Mouse (Mus musculus) left cerebral cortex, postnatal 14 days (tissue): ENCODE data around the gene Tbcel. TPM values are rescaled to one million over a fixed set of nuclear protein-coding genes. Genes with fewer than 3 reads are reported as not detected.

Experiments used
- DNase-seq, 2 experiments: peaks; one replicate each; pipeline ENCODE4 v3.0.0; 2021 to 2022; ENCODE audit warnings: low spot score in 2 of 2, mixed read lengths in 1 of 2
- intact Hi-C: fragments of 180-260 bp; cut with DNase I; formaldehyde crosslinking; loops from one replicate; pipeline ENCODE4 v1.15.1; 2025
- total RNA-seq, 2 experiments: library from RNA; stranded (reverse); gene quantifications; 2 replicates each; pipeline ENCODE4 v1.2.3; 2021

Gene Tbcel
- total RNA-seq, 2 experiments from 2014 or later, result 47.2 to 53.8 TPM

DNA sequence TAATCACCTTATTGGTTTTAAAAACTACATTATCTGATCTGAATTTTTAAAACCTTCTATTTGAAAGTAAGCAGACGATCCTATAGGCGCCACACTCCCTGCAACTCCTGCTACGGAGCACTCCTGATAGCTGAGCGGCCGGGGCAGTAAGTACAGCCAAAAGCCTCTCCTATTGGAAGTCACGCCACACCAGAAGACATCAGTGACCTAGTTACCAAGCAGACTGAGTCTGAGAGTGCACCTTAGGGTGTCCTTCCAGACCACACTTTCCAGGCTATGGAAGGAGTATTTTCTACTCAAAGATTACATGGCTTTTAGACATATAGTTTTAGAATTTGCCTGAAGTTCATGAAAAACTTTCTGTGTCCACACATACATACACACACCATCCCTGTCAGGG lies 47.9 kb downstream of the Tbcel start:
- intact Hi-C loops, result no loop called here
- DNase-seq, result no peak

DNA sequence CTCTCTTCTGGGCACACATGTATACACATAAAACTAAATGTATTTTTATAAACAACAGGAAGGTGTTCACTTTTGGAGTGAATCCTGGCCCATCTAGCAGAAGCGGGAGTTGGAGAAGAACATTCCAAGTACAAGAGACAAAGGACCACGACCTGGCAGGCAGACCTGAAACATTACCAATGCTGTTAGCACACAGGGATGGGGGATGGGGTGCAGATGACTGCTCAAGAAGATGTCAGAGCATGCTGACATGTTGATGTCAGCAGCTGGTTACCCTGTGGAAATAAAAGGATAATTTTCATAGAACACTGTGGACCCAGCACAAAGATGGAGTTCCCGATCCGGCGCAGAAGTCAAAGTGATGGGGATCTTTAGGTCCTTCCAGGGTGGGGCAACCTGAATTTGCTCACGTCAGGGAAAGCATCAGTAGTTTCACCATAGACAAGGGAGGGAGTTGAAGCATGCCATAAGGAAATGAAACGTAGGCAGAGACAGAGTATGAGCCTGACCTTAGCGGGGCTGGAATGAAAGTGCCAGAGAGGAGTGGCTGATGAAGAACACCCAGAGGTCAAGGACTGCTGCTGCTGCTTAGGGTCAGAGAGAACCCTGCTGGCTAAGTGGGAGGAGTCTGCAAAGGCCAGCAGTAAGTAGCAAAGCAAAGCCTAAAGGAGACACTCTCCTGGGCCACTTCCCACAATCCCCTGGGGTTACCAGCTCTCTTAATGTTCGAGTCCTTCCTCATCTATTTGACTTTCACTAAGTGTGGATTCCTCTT lies 48.7 kb downstream of the Tbcel start:
- no peak for DNase-seq
- intact Hi-C loops, result no loop called here

DNA sequence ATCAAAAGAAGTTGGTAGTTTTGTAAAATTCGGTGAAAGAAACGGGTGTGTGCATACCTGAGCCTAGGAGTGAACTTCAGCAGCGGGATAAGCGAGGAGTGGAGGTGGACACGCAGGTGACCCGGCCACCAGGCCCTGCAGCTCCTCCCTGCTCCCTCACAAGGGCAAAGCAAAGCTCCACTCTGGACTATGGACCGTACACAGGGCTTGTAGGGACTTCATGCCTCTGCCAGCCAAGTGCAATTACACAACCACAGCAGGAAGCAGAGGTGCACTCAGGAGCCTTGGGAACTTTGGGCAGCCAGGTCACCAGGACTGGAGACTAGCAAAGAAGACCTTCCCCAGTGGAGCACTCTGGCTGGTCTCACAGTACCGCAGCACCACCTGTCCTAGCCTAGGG lies 50.1 kb downstream of the Tbcel start:
- DNase-seq, result no peak
- intact Hi-C loops, result no loop called here

GRCm38 (mm10) chr9:42454364-42454763 lies 53.2 kb downstream of the Tbcel start:
- intact Hi-C loops, result no loop called here
- DNase-seq, result no peak

GRCm38 (mm10) chr9:42449043-42449442 lies 58.6 kb downstream of the Tbcel start:
- DNase-seq, result no peak
- intact Hi-C loops, result no loop called here

DNA sequence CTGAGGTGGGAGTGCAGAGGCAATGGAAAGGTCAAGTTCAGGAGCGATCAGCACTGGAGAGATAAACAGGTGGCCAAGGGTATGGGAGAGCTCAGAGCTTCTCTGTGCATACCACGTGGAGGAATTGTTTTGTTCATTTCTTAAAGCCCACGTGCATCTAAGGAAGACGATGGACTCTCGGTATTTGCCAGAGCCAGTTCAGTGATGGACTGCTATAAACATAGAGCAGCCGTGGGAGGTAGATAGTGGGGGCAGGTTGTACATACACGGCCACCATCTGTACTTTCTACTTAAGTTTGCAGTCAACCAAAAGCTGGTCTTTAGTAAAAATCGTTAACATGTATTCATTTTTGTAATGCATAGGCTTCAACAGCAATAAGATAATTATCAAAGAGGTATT lies 65.5 kb downstream of the Tbcel start:
- no peak for DNase-seq
- intact Hi-C loops, result no loop called here

GRCm38 (mm10) chr9:42441234-42441633 lies 66.4 kb downstream of the Tbcel start:
- intact Hi-C loops, result no loop called here
- no peak for DNase-seq

DNA sequence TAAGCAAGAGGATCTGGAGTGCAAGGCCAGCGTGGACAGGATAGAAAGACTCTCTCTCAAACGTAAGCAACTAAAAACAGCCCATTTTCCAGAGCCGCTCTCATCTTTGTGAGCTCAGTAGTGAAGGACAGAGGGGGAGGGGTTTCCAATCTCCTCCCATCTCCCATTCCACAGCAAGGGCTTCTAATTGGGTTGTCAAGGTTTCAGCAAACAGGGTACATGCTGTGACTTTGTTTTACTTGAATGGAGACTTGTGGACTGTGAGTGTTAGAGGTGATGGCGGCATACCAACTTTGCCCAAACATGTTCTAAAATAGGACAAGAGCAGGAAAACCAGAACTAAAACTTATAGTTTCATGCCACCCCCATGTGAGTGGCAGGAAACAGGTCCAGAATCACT lies 68.2 kb downstream of the Tbcel start:
- peak in 1 of 2 experiments; percentile 25 for DNase-seq
- intact Hi-C loops, result no loop called here

- intact Hi-C loops, result no loop called here
These were observed 75.5 kb downstream of the Tbcel start for GRCm38 (mm10) chr9:42432155-42432554.

DNA sequence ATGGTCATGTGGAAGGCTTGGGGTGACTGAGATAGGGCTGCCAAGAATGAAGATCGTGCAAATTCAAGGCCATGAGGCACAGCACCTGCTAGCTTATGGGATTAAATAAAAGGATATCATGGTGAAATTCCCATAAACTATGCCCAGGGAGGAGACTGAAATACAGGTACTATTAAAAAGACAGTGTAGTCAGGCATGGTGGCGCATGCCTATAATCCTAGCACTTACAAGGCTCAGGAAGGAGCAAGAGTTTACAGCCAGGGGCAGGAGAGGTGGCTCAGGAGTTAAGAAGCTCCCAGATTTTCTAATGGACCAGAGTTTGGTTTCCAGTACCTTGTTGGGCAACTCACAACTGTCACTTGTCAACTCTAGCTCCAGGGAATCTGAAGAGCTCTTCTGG lies 76.0 kb downstream of the Tbcel start:
- no peak for DNase-seq
- intact Hi-C loops, result no loop called here

More at GRCm38 (mm10) chr9:42432155-42432554, 75.5 kb downstream of the Tbcel start:
- no peak for DNase-seq

DNA sequence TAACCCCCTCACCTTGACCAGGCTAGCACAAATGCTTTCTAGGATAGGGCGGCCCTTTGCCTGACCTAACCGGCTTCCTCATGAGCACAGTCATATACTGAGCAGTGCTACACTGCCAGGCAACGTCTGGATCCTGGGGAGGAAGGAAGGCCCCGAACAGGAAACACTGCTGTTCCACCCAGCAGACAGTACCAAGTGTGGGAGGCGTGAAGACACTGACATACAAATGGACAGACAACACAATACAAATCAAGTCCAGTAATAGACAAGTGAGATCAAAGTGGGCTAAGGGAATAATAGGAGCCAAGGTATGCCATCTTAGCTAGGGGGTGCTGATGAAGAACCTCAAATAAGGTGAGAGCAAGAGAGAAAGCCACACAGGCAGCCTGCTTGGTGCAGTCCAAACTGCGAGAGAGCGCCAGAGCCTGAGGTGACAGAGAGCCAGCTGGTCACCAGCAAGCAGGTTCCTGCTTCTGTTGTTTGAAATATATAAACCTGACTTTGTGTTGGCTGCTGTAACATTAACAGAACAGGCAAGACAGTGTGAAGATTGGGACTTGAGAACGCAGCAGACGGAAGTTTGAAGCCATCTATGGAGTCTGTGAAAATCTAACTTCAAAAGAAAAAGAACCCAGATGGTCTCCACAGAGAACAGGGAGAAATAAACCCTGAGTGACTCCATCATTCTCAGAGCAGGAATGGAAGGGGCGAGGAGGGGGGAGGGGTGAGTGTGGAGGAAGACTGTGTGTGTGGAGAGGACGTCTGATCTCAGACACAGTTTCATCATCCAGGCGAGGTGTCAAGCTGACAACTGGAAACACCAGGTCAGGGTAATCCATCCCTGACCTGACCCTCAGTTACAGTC lies 79.3 kb downstream of the Tbcel start:
- intact Hi-C loops, result no loop called here
- peak in 1 of 2 experiments; percentile 34 for DNase-seq

DNA sequence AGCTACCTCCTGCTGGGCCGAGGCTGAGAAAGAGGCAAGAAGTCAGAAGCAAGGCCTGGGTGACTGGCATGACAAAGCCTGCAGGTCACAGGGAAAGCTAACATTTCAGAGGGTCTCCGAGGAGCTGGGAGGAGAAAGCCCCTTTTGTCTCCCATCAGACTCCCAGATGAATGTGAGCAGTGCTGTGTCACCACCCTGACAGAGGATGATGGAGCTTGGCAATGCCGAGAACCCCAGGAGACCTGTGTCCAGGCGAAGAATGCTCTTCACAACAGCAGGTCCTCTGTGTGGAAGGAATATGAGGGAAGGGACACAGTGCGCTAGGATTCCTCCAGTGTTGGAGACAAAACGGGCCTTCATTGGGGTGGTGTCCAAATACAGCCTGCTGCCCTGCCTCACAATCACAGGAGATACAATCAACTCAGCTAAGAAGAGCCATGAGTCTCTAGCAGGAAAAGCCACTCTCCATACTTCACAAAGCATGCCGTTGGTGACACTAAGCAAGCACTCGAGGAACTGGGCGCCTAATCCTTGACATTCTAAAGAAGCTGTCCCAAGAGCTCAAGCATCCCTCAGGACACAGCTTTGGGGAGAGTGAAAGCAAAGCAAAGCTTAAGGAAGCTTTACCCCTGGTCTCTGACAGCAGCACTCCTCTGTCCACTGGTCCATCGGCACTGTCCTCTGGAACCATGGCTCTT lies 80.8 kb downstream of the Tbcel start:
- intact Hi-C loops, result no loop called here
- no peak for DNase-seq

GRCm38 (mm10) chr9:42423649-42424048 lies 84.0 kb downstream of the Tbcel start:
- no peak for DNase-seq
- intact Hi-C loops, result no loop called here

GRCm38 (mm10) chr9:42419687-42420086 lies 87.9 kb downstream of the Tbcel start:
- no peak for DNase-seq
- intact Hi-C loops, result no loop called here

DNA sequence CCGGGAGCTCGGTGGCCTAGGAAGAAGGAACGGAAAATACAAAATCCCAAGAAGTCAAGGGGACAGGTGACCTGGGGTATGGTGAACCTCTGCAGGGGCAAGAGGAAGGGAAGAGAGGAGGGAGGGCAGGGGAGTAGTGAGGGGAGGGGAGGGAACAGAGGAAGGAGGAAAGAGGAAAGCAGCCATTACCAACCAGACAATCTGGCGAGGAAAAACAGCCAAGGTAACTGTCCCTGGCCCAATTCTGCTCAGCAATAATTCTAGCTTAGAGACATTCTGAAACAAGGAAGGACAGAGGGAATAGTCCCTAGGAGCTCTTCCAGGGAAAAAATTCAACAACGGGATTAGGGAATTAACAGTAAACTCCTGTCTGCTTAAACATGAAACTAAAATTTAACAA lies 88.8 kb downstream of the Tbcel start:
- intact Hi-C loops, result no loop called here
- no peak for DNase-seq

DNA sequence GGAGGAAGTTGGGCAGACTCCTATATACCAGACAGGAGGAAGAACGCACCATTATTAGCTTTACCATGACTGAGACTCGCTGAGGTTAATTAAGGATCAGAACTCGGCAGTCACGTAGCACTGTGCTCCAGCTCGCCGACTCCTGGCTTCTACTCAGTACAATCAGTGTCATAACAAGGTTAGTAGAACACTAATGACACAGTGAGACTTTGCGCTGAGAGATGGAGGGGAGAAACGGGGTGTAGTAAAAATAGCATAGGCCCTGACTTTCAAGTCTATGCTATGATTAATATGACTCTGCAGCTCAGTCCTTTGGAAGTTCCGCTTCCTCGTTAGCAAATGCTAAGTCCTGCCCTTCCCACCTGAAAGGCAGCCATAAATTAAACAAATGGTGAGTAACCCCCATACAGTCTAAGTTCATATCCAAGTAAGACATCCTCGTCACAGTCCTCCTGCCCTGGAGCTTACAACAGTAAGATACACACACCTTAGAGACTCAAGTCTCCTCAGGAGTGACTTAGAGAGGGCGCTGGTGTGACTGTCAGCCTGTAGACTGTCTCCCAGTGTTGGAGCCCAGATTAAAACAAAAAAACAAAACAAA lies 90.2 kb downstream of the Tbcel start:
- intact Hi-C loops, result no loop called here
- no peak for DNase-seq

GRCm38 (mm10) chr9:42415184-42415583 lies 92.4 kb downstream of the Tbcel start:
- no peak for DNase-seq
- intact Hi-C loops, result no loop called here

DNA sequence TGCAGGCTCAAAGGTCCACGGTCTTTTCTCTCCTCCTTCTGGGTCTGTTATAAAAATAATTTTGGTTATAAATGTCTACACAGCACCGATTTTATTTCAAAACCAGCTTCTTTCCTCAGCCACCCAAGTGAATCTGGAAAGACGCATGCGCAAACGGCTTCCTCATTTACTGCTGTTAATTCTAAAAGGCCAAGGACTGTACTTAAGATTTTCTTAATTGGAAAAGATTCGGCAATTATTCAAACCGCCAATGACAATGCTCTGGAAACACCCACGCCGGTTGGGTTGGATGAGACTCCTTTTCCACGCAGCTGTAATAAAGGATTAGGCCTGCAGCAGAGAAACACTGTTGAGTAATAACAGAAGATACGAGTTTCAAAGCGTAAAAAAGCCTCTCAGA lies 94.3 kb downstream of the Tbcel start:
- peak in 1 of 2 experiments; percentile 16 for DNase-seq
- intact Hi-C loops, result no loop called here

- intact Hi-C loops, result no loop called here
- no peak for DNase-seq
These were observed 96.3 kb downstream of the Tbcel start for GRCm38 (mm10) chr9:42411296-42411695.

GRCm38 (mm10) chr9:42405736-42406135 lies 101.9 kb downstream of the Tbcel start:
- peak; percentile 17 to 81 for DNase-seq
- intact Hi-C loops, result no loop called here
